Mouse (Mus musculus) central nervous system, embryonic 18 days (tissue): Measurements from ENCODE around the gene Pkm. TPM values are rescaled to one million over a fixed set of nuclear protein-coding genes. Genes with fewer than 3 reads are reported as not detected.

Experiments
- polyA plus RNA-seq: library from polyadenylated mRNA; depleted of rRNA; stranded (reverse); fragments of >200 nt; gene quantifications from 2 replicates; pipeline ENCODE4 v1.2.3, GENCODE M21; 2012; rRNA removed

Pkm gene
- 851 and 866 TPM in 2 replicates for polyA plus RNA-seq

GRCm38 (mm10) chr9:59655958-59656634 is at the start of gene Pkm:
Gene Pkm, plus strand, starts transcription at chr9:59656368.

GRCm38 (mm10) chr9:59616622-59617306 is 39.4 kb upstream of the Pkm start, which contains the start of gene Parp6:
Gene Parp6, plus strand, starts transcription at chr9:59617284.

GRCm38 (mm10) chr9:59679678-59680533 is 23.7 kb downstream of the Pkm start, which contains the start of gene Gramd2:
Gene Gramd2, plus strand, starts transcription at chr9:59680144.

Other genes starting within 250 kb of the Pkm start
- gene Arih1, start 169.8 kb upstream of the Pkm start, polyA plus RNA-seq = 58.7 and 59.7 TPM in 2 replicates
- 48.2 and 52.3 TPM in 2 replicates for gene Hexa, start 116.8 kb upstream of the Pkm start, polyA plus RNA-seq
- gene Tmem202, start 116.5 kb upstream of the Pkm start, polyA plus RNA-seq = 0.61 and 0.99 TPM in 2 replicates
- 33.3 and 35.9 TPM in 2 replicates for gene Celf6, start 78.5 kb upstream of the Pkm start, polyA plus RNA-seq
- gene Parp6, start 39.1 kb upstream of the Pkm start, polyA plus RNA-seq = 207 and 208 TPM in 2 replicates
- 20.0 and 20.1 TPM in 2 replicates for gene Gramd2, start 23.8 kb downstream of the Pkm start, polyA plus RNA-seq
- gene Senp8, start 94.3 kb downstream of the Pkm start, polyA plus RNA-seq = 4.6 and 6.7 TPM in 2 replicates
- 25.4 and 26.2 TPM in 2 replicates for gene Myo9a, start 94.5 kb downstream of the Pkm start, polyA plus RNA-seq